Mouse (Mus musculus): ENCODE data around the gene Scgb2b27.
"Not testable (repeated sequence)": the region's sequence is repeated elsewhere in the genome, so short reads cannot be mapped to it uniquely, and the experiment has no call there.

Scgb2b27 gene

DNA sequence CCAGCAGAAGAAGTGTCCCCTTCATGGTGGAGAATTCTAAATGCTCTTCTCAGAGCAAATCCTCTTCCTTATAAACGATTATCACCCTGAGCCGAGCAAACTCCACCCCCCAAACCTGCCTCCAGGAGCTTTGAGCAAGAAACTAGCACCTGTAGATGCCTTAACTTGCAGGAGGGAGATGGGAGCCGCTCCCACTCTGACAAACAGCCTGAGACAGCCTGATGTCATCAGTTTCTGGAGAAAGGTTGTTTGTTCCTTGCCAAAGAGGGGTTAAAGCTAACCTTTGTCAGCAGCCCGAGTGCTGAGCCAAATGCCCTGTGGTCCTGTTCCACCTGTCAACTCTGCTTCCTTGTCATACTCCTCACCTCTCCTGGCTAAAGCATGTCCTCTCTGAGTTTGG, at the start of gene Scgb2b27:
Scgb2b27 (minus strand) TSS at position 101 of the 400 bp plus-strand sequence.
- no peak for TF ChIP-seq GATA4 (IDR thresholded peaks at IDR 0.05; ENCODE audit: insufficient replicate concordance, low read length)

- TF ChIP-seq GATA4 (IDR thresholded peaks at IDR 0.05; ENCODE audit: insufficient replicate concordance, low read length): no peak
Measured at GRCm38 (mm10) chr7:34030026-34030425, 16.3 kb upstream of the Scgb2b27 start.

DNA sequence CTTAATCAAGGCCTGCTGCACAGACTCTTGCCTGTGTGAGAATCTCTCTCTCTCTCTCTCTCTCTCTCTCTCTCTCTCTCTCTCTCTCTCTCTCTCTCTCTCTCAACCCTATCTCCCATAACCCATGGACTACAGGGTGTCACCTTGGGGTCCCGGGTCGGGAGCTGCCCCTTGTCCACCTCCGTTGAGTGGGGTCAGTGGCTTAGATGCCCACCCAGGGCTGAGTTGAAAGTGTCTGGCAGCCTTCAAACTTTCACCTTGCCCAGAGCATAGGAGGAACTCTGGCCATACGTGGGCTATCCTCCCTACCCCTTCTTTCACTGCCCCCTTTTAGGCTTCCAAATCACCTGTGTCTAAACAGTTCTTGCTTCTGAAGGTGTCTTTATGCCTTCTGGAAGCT, 11.9 kb upstream of the Scgb2b27 start:
- no peak for TF ChIP-seq GATA4 (IDR thresholded peaks at IDR 0.05; ENCODE audit: insufficient replicate concordance, low read length)

- TF ChIP-seq GATA4 (IDR thresholded peaks at IDR 0.05; ENCODE audit: insufficient replicate concordance, low read length): not testable (repeated sequence)
Measured at GRCm38 (mm10) chr7:34021183-34021582, 7.4 kb upstream of the Scgb2b27 start, which contains the start of gene Scgb1b27. Gene Scgb1b27 (plus strand): TSS chr7:34021483.
